Mouse (Mus musculus) ovary, postnatal 36 days (tissue): ENCODE measurements at regions not wholly inside any gene's neighbourhood (a gene's known extent, or its start where the extent isn't known, plus 50 kb on each side); places are given as distances from the start of the nearest gene placed in this dataset.

Experiments used
- DNase-seq: peaks from one replicate; pipeline ENCODE4 v3.0.0; 2022; ENCODE audit warnings: low spot score, mixed read lengths

GRCm38 (mm10) chr1:94582526-94582925 is 530.2 kb upstream of the Pdcd1 start:
- no peak for DNase-seq

GRCm38 (mm10) chr1:94581650-94582405 is 529.5 kb upstream of the Pdcd1 start:
- no peak for DNase-seq

DNA sequence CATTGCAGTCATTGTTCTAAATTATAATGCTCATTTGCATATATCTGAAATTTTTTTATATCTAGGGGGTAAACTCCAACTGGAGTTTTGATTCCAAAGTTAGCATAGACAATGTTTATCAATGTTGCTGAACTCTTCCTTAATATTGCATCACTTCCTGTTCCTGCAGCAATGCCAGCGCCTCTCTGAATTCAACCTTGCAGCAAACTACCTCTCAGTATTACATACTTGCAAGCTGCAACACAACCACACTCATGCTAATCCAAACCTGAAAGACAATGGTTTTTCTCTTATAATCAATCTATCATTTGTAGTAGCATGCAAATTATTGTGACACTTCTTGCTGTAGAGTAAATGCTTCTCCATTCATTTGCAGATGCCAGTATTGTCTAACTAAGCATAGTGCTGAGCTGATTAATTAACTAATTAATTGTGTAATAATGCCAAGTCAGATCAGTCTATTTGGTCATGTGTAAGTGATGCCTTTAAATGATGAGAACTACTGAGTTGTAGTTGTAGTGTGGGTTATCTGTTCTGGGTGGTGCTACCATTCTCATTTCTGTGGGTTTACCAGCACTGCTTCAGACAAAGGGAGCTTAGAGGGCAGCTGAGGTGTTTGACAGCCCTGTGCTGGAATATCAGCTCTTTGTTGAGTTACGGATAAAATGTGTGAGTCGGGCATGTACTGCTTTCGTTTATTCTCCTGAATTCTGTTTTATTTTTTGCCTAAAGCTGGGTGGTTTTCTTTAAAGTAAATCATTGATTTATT is 480.6 kb upstream of the Pdcd1 start:
- no peak for DNase-seq

GRCm38 (mm10) chr1:94504080-94504520 is 451.7 kb upstream of the Pdcd1 start:
- no peak for DNase-seq

DNA sequence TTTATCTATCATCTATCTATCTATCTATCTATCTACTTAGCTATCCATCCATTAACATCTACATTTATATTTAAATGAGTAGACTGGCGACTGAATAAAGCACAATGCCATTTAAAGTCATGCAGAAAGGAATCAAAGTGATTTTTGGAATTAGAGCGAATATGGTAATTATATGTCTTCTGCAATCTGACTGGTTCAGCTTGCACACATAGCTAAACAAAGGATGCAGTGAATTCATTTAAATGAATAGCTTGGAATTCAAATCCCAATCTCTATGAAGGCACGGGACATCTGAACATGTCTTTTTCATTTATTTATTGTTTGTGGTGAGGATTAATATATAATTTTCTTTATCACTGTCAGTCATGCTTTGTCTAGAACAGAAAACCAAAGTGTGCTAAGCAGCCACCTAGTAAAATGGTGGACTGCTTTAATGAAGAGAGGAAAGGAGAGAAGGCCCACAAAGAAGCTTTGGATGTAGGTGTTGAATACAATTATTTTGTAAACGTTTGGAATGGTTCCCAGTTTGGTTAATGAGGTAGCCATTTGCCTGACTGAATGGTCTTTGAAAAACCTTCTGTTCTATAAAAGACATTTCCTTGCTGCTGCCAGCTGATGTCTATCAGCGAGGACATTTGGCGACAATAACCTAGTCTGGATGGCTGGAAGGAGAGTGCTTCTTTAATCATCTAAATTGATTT is 451.2 kb upstream of the Pdcd1 start:
- DNase-seq = no peak

DNA sequence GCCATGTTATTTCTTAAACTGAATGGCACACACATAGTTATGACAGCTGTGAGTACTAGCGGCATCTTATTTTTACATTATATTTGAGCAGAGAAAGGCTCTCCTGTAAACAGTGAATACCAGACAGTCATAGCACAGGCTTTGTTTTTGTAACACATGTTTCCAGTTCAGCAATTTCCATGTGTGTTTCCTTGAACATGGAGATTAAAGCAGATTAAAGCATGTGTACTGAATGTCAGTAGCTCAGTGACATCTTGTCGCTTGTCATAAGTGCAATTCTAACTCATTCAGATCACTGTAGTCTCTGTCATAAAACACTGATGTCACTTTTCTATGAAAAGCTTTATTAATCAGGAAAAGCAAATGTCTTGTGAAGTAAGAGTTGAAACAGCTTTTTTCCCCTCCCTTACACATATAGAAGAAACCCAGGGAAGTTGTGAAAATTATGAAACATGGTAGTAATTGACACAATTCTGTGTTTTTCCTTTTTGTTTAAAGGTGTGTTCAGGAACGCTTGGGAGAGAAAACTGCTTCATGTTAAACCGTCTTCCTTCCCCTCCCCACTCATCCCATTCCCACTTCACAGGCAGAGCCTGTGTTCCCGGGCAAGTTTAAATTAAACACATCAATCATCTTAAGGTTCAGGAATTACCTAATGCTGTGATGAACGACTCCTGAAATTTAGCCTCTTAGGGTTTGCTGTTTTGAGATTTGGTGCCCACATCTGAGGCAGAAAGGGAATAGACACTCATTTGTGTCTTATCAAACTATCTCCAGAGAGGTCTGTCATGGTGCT is 449.9 kb upstream of the Pdcd1 start:
- DNase-seq = no peak

DNA sequence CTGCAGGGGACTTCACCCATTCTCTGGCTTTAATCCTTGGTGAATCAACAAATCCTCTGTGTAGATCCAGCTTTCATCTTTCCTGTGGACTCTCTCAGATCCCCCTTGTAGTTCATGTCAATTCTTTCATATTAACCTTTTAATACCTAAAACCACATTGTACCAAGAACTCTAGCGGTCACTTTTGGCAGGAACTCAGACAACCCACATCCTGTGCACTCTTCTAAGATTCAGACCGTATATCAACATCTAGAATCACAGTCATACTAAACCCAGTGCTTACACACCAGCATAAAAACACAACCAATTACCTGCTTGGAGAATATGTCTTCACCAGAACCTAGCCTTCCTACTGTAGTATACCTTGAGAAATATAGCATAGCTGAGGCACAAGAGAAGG is 444.6 kb upstream of the Pdcd1 start:
- no peak for DNase-seq

DNA sequence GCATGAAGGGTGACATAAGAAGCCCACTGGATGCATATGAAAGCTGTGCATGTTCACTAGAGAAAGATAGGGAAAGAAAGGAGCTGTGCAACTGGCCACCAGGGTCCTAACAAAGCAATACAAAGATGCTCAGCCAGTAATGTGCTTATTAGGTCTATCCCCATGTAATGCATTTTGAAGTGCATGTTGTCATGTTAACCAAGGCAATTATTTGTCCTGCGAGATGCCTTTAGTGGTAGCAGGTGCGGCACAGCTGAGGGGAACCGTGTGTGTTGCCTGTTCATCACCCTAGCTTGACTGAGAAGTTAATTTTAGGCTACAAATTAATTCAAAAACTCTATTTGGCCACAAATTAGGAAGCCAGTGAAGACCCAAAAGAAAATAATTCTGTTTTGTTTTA is 444.0 kb upstream of the Pdcd1 start:
- DNase-seq = no peak

DNA sequence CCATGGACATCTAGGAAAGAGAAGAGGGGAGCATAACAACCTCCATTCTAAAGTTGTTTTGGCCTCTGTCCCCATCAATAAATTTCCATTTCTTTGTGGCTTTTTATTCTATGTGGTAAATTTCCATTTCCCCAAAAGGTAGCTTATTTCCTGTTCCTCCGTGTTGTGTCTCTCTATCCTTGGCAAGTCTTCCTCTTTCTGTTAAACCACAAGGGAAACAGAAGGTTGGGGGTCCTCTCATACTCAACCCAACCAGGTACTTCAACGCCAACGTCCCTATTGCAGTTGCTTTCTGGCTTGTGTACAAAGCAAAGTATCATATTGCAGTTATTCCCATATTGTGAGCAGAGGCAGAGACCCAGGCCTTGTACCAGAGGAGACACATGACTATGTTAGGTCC is 434.7 kb upstream of the Pdcd1 start:
- DNase-seq = no peak

GRCm38 (mm10) chr1:94469834-94470233 is 417.5 kb upstream of the Pdcd1 start:
- DNase-seq = peak; percentile 11

- no peak for DNase-seq
Observed at GRCm38 (mm10) chr1:94423731-94424130, 371.4 kb upstream of the Pdcd1 start.

DNA sequence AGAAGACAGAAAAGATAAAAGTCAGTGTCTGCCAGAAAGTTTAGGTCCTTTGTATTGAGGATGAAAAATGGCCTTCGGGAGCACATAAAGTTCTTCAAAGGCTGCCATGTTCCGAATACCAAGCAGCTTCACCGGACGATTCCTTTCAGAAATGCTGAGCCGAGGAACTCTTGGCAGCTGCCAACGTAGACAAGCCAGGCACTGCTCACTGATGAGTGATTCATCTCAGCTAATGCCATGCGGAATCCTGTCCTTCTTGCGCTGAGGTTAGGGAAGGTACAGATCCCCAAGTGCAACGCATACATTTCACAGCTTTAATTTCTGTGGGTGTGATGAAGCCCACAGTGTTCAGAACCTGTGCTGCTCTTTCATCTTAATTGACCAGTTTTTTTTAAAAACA is 360.7 kb upstream of the Pdcd1 start:
- no peak for DNase-seq

- DNase-seq = no peak
Observed at GRCm38 (mm10) chr1:94366606-94367005, 314.3 kb upstream of the Pdcd1 start.

GRCm38 (mm10) chr1:94356996-94357395 is 304.6 kb upstream of the Pdcd1 start:
- no peak for DNase-seq

- no peak for DNase-seq
Observed at GRCm38 (mm10) chr1:94355873-94356272, 303.5 kb upstream of the Pdcd1 start.

DNA sequence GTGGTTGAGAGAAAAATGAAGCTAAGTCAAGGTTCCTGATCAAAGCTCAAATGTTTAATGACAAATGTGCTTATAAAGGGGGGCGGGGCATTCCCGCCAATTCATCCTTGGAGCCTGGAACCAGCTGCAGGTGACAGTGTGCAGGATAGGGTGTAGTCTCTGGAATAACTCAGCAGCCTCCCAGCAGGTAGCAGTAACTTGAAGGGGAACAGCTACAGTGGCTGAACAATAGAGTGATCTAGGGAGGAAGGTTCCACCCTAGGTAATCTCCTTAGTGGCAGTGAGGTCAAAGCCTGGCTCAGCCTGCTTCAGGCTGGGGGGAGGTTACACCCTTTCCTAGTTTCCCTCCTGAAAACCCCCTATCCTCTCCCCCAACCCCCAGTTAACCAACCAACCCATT is 290.2 kb upstream of the Pdcd1 start:
- no peak for DNase-seq

DNA sequence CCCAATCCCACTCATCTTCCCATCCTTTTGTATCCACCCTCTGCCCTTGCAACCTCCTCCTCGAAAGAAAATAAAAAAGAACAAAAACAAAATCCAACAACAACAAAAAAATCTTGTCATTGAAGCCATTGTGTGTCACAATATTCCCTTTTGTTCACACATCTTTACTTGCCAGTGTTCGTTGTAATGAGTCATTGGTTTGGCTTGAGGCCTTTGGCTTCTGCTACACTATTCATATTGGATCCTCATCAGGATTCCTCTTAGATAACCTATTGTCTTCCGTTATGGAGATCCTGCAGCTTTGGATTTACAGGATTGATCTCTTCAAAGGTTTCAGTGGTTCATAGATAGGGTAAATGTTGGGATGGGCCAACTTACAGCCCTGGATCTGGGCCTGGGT is 288.9 kb upstream of the Pdcd1 start:
- DNase-seq = no peak

DNA sequence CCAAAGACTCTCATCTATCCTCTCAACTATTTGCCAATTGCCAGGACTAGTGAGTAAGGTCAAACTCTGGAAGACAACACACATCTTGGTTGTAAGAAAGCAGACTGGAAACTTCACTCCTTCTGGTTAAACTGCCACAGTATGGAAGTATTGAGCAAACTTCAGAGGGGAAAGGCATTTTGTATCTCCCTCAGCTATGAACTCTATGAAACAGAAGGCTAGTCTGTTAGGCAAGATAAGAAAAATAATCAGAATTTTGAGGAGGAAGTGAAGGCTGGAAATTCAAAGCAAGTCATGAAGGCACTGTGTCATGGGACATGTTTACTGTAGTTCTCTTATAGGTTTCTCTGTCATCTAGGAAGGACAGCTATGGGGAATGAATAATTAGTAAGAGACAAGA is 265.7 kb upstream of the Pdcd1 start:
- no peak for DNase-seq

DNA sequence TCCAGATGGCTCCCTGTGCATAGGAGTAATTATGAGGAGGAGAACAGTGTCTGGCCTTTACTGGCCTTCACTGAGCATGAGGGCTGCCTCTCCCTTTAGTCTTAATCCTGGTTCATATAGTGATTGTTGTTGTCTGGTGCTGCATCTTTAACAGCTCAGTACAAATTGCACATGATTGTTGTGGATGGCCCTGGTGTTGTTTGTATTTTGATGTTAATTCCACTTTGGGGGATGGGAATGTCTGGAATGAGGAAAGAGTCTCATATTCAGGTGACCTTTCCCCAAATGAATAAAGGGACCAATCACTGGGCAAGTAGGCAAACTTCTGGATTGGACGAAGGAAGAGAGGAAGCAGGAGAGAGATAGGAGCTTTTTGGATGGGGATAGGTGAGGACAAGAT is 246.0 kb upstream of the Pdcd1 start:
- DNase-seq = no peak

DNA sequence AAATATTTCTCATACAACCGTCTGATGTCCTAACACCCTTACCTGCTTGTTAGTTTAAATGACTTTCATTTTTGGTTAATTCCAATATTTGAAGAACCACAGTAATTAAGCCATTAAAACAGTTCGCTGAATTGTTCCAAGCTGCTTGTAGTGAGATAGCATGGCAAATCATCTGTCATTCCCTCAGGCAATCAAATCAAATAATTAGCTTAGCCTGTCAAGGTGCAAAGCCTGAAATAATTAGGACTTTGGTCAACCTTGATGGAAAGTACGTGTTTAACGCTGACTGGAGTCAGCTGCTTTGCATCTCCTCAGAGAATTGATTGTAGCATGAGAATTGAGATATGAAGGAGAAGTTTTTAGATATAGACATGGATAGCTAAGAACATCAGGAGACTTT is 220.2 kb upstream of the Pdcd1 start:
- DNase-seq = no peak

GRCm38 (mm10) chr1:94263313-94263712 is 211.0 kb upstream of the Pdcd1 start:
- no peak for DNase-seq

DNA sequence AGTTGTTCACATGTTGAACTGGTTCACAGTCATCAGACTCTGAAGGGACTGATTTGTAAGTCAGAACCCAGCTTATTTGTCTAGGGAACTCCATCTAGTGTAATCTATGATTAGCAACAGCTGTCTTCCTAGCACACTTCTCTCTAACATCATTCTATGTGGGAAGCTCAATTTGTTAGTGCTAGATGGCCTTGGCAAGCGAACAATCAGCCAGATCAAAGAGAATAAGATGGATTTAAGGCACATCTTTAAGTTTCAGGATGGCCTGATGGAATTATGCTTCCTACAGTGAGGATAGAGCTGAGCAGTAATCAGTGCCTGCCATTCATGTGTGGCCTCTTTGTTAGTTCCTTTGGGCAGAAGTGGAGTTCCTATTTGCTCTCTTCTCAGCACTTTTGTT is 183.1 kb upstream of the Pdcd1 start:
- no peak for DNase-seq
